Mouse (Mus musculus): ENCODE measurements around the gene Krt42. TPM values are rescaled to one million over a fixed set of nuclear protein-coding genes. Genes with fewer than 3 reads are reported as not detected.
"Not testable (repeated sequence)": the region's sequence is repeated elsewhere in the genome, so short reads cannot be mapped to it uniquely, and the experiment has no call there.

Krt42 gene
- polyA plus RNA-seq, 2 experiments = not detected

DNA sequence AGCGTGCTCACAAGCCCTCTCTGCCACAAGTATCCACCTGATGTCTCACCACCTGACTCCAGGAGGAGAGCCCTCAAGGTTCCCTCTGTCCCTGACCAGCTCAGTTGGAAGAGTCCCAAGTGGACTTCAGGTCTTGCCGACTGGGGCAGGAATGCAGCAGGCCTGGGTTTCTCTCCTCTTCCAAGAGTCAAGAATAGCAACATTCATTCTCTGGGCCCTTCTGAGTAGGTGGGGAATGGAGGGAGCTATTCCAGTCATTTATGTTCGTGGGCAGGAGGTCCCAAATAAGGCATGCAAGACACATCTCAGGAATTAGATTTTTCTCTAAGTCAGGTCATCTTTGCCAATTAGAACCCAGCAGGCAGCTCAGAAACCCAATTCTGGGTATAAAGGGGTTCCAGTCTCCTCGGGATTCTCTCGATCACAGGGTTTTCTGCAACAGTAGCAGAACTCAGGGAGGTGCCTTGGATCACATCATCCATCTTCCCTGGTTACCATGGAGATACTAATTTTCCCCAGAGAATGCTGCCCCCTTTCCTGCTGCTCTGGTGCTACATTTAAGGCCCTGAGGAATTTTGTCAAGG lies 42.5 kb upstream of the Krt42 start:
- Histone ChIP-seq H3K9me3 (ENCODE audit: control insufficient read depth, low read length) (no peaks in the 10 kb centered on the region), H3K27ac (no peak overlapping the region), H3K27me3 (ENCODE audit: control insufficient read depth, insufficient read depth, low read length) (no peaks in the 10 kb centered on the region), H3K4me3 (ENCODE audit: insufficient read depth in 1 of 2, low read depth in 2 of 2, low read length in 2 of 2) (no peak overlapping the region), H3K9ac (replicated peaks) (no peak overlapping the region), H3K4me1 (replicated peaks; ENCODE audit: control insufficient read depth in 2 of 2, insufficient read depth in 2 of 2, low read length in 1 of 2) (peaks cover 0 to 3% of the 10 kb centered on the region in 2 experiments; a peak in 1 of 4 replicates), H3K4me2 (ENCODE audit: low read depth) (no peak overlapping the region), H3K36me3 (replicated peaks; ENCODE audit: control insufficient read depth, insufficient read depth, low read depth) (no peaks in the 10 kb centered on the region)
- 35% methylated on average over 5 of the region's 5 CpGs for WGBS (ENCODE audit: insufficient replicate concordance)
- DNase-seq (ENCODE audit: low read depth in 3 of 3, low spot score in 3 of 3) (no peak), ATAC-seq (ENCODE audit: insufficient read depth) (no peak)
- TF ChIP-seq CTCF (IDR thresholded peaks at IDR 0.05; ENCODE audit: low read depth) (no peak), EP300 (IDR thresholded peaks at IDR 0.05; ENCODE audit: low read depth) (no peak)

DNA sequence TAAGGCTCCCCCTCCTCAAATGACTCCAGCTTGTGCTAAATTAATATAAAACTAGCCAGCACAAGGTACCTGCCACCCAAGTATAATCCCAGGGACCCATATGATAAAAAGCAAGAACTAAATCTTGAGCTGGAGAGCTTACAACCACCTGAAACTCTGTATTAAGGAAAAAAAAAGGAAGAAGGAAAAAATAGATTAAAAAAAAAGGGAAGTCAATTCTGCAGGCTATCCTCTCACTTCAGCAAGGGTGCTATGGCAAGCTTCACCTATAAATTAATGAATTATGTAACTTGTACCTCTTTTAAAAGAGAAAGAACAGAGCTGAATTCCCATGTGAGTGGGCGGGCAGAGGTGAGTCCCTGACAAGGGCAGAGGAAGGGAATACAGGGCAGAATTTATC lies 42.0 kb upstream of the Krt42 start:
- WGBS (ENCODE audit: insufficient replicate concordance) = 53% methylated on average over 1 of the region's 1 CpGs
- Histone ChIP-seq H3K4me3 (ENCODE audit: insufficient read depth in 1 of 2, low read depth in 2 of 2, low read length in 2 of 2) (no peak overlapping the region), H3K36me3 (replicated peaks; ENCODE audit: control insufficient read depth, insufficient read depth, low read depth) (no peaks in the 10 kb centered on the region), H3K4me2 (ENCODE audit: low read depth) (no peak overlapping the region), H3K27ac (no peak overlapping the region), H3K9ac (replicated peaks) (no peak overlapping the region), H3K27me3 (ENCODE audit: control insufficient read depth, insufficient read depth, low read length) (no peaks in the 10 kb centered on the region), H3K4me1 (replicated peaks; ENCODE audit: control insufficient read depth in 2 of 2, insufficient read depth in 2 of 2, low read length in 1 of 2) (peaks cover 0 to 2% of the 10 kb centered on the region in 2 experiments; a peak in 1 of 4 replicates), H3K9me3 (ENCODE audit: control insufficient read depth, low read length) (no peaks in the 10 kb centered on the region)
- DNase-seq (ENCODE audit: low read depth in 3 of 3, low spot score in 3 of 3) (no peak), ATAC-seq (ENCODE audit: insufficient read depth) (no peak)
- TF ChIP-seq EP300 (IDR thresholded peaks at IDR 0.05; ENCODE audit: low read depth) (no peak), CTCF (IDR thresholded peaks at IDR 0.05; ENCODE audit: low read depth) (no peak)

DNA sequence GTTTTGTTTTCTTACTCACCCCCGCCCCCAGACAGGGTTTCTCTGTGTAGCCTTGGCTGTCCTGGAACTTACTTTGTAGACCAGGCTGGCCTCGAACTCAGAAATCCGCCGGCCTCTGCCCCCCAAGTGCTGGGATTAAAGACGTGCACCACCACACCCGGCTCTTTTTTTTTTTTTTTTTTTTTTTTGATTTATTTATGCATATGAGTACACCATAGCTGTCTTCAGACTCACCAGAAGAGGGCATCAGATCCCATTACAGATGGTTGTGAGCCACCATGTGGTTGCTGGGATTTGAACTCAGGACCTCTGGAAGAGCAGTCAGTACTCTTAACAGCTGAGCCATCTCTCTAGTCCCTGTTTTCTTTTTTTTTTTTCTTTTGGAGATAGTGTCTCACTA lies 39.0 kb upstream of the Krt42 start:
- not testable (repeated sequence) for ATAC-seq (ENCODE audit: insufficient read depth)

DNA sequence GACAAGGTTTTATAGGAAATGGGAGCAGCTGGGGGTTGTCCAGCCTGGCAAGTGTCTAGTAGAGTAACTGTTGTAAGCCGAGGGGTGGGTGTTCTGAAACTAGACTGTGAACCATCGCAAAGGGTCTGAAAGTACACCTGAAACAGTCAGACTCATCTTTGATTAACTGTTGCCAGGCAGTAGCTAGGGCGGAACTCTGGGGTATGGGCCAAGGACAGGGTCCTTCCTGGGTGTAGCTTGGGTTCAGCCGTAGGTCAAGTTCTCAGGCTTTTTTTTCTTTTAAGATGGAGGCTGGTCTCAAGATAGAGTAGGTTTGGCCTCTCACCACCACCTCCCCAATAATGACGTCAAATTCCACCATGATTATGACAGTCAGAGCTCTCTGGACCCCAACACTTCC lies 38.2 kb upstream of the Krt42 start:
- H3K9ac ChIP-seq (replicated peaks) = no peak overlapping the region

More for the DNA sequence above, 39.0 kb upstream of the Krt42 start:
- H3K27ac ChIP-seq; H3K27me3 ChIP-seq (ENCODE audit: control insufficient read depth, insufficient read depth, low read length); H3K4me3 ChIP-seq (ENCODE audit: insufficient read depth in 1 of 2, low read depth in 2 of 2, low read length in 2 of 2); H3K9ac ChIP-seq (replicated peaks); H3K9me3 ChIP-seq (ENCODE audit: control insufficient read depth, low read length); DNase-seq (ENCODE audit: low read depth in 3 of 3, low spot score in 3 of 3); H3K36me3 ChIP-seq (replicated peaks; ENCODE audit: control insufficient read depth, insufficient read depth, low read depth); H3K4me1 ChIP-seq (replicated peaks; ENCODE audit: control insufficient read depth in 2 of 2, insufficient read depth in 2 of 2, low read length in 1 of 2); H3K4me2 ChIP-seq (ENCODE audit: low read depth): not testable (repeated sequence)
- 65% methylated on average over 6 of the region's 6 CpGs for WGBS (ENCODE audit: insufficient replicate concordance)

DNA sequence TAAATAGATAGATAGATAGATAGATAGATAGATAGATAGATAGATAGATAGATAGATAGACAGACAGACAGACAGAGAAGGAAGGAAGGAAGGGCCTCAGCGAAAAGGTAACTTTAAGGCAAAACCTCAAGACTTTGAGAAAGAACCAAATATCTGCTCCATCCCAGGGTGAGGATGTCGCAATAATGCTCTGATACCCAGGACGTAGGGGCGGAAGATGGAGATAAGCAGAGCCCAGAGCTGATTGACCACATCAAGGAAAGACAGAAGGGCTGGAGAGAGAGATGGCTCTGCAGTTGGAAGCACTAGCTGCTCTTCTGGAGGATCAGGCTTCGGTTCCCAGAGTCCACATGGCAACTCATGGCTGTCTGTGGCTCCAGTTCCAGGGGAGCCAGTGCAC lies 31.6 kb upstream of the Krt42 start:
- no peaks in the 10 kb centered on the region for H3K27me3 ChIP-seq (ENCODE audit: control insufficient read depth, insufficient read depth, low read length)
- ATAC-seq (ENCODE audit: insufficient read depth) = no peak
- 28% methylated on average over 5 of the region's 5 CpGs for WGBS (ENCODE audit: insufficient replicate concordance)
- no peaks in the 10 kb centered on the region for H3K36me3 ChIP-seq (replicated peaks; ENCODE audit: control insufficient read depth, insufficient read depth, low read depth)
- H3K9me3 ChIP-seq (ENCODE audit: control insufficient read depth, low read length) = no peaks in the 10 kb centered on the region
- no peak overlapping the region for H3K9ac ChIP-seq (replicated peaks)
- DNase-seq (ENCODE audit: low read depth in 3 of 3, low spot score in 3 of 3) = no peak
- no peak for TF ChIP-seq CTCF (IDR thresholded peaks at IDR 0.05; ENCODE audit: low read depth)
- TF ChIP-seq EP300 (IDR thresholded peaks at IDR 0.05; ENCODE audit: low read depth) = no peak
- no peak overlapping the region for H3K4me3 ChIP-seq (ENCODE audit: insufficient read depth in 1 of 2, low read depth in 2 of 2, low read length in 2 of 2)
- no peak overlapping the region for H3K4me2 ChIP-seq (ENCODE audit: low read depth)
- peaks cover 0 to 3% of the 10 kb centered on the region in 2 experiments; a peak in 2 of 4 replicates for H3K4me1 ChIP-seq (replicated peaks; ENCODE audit: control insufficient read depth in 2 of 2, insufficient read depth in 2 of 2, low read length in 1 of 2)
- H3K27ac ChIP-seq = no peak overlapping the region

More for the DNA sequence above, 38.2 kb upstream of the Krt42 start:
- Histone ChIP-seq H3K4me3 (ENCODE audit: insufficient read depth in 1 of 2, low read depth in 2 of 2, low read length in 2 of 2) (no peak overlapping the region), H3K36me3 (replicated peaks; ENCODE audit: control insufficient read depth, insufficient read depth, low read depth) (no peaks in the 10 kb centered on the region), H3K9me3 (ENCODE audit: control insufficient read depth, low read length) (no peaks in the 10 kb centered on the region), H3K27me3 (ENCODE audit: control insufficient read depth, insufficient read depth, low read length) (no peaks in the 10 kb centered on the region), H3K27ac (no peak overlapping the region), H3K4me1 (replicated peaks; ENCODE audit: control insufficient read depth in 2 of 2, insufficient read depth in 2 of 2, low read length in 1 of 2) (no peaks in the 10 kb centered on the region), H3K4me2 (ENCODE audit: low read depth) (no peak overlapping the region)
- ATAC-seq (ENCODE audit: insufficient read depth) = no peak
- TF ChIP-seq CTCF (IDR thresholded peaks at IDR 0.05; ENCODE audit: low read depth) (no peak), EP300 (IDR thresholded peaks at IDR 0.05; ENCODE audit: low read depth) (no peak)
- no peak for DNase-seq (ENCODE audit: low read depth in 3 of 3, low spot score in 3 of 3)
- WGBS (ENCODE audit: insufficient replicate concordance) = 68% methylated on average over 5 of the region's 5 CpGs
